Mouse (Mus musculus) thymus, adult 2 months (tissue): ENCODE measurements at regions not wholly inside any gene's neighbourhood (a gene's known extent, or its start where the extent isn't known, plus 50 kb on each side); places are given as distances from the start of the nearest gene placed in this dataset.

Experiments
- CTCF ChIP-seq: fragments of 200-500 bp; IDR thresholded peaks from 2 replicates; pipeline ENCODE4 v1.5.1; 2012; ENCODE audit warnings: mild to moderate bottlenecking, control low read depth, low read length, moderate library complexity, borderline replicate concordance; ENCODE audit not compliant: control insufficient read depth, poor library complexity, insufficient read depth; ENCODE audit errors: extremely low read depth
- POLR2A ChIP-seq: fragments of 200-500 bp; IDR thresholded peaks from 2 replicates; pipeline ENCODE4 v1.6.1; 2012; ENCODE audit warnings: mild to moderate bottlenecking, low read length, control low read depth, moderate library complexity; ENCODE audit not compliant: control insufficient read depth, poor library complexity, insufficient read depth; ENCODE audit errors: extremely low read depth

- TF ChIP-seq CTCF = no peak
- TF ChIP-seq POLR2A = no peak
These were observed 733.1 kb downstream of the Rab28 start for GRCm38 (mm10) chr5:40974892-40975291.
